Mouse (Mus musculus) forebrain, postnatal 0 days (tissue): ENCODE measurements around the gene Gapdh. TPM values are rescaled to one million over a fixed set of nuclear protein-coding genes. Genes with fewer than 3 reads are reported as not detected.

Experiments
- ATAC-seq: fragments of 200-750 bp; cut with Nextera tagmentation; 2 replicates; pipeline ENCODE4 v1.8.0; 2017; ENCODE audit warnings: mild to moderate bottlenecking, moderate library complexity
- DNase-seq: peaks from one replicate; pipeline ENCODE4 v3.0.0-alpha.2; 2015
- H3K27ac ChIP-seq: fragments of 300-500 bp; sonication (generic); 2 replicates; pipeline ENCODE4 v1.5.1; 2014; ENCODE audit warnings: low read depth, mild to moderate bottlenecking, antibody characterized with exemption, low read length, moderate library complexity, mixed read lengths
- H3K27me3 ChIP-seq: fragments of 300-500 bp; sonication (generic); 2 replicates; pipeline ENCODE4 v1.6.1; 2014; ENCODE audit warnings: mild to moderate bottlenecking, low read length, mixed read lengths; ENCODE audit not compliant: insufficient read depth
- H3K36me3 ChIP-seq: fragments of 300-500 bp; sonication (generic); 2 replicates; pipeline ENCODE4 v1.6.1; 2014; ENCODE audit warnings: mild to moderate bottlenecking, moderate library complexity; ENCODE audit not compliant: insufficient read depth
- H3K4me1 ChIP-seq: fragments of 300-500 bp; sonication (generic); 2 replicates; pipeline ENCODE4 v1.6.1; 2014; ENCODE audit warnings: antibody characterized with exemption; ENCODE audit not compliant: insufficient read depth
- H3K4me2 ChIP-seq: fragments of 300-500 bp; sonication (generic); 2 replicates; pipeline ENCODE4 v1.6.1; 2014; ENCODE audit warnings: low read depth, mild to moderate bottlenecking, moderate library complexity
- H3K4me3 ChIP-seq: fragments of 300-500 bp; sonication (generic); 2 replicates; pipeline ENCODE4 v1.5.1; 2014; ENCODE audit warnings: low read depth, low read length, mixed read lengths
- H3K9ac ChIP-seq: fragments of 300-500 bp; sonication (generic); 2 replicates; pipeline ENCODE4 v1.6.1; 2014; ENCODE audit warnings: mild to moderate bottlenecking
- H3K9me3 ChIP-seq: fragments of 300-500 bp; sonication (generic); 2 replicates; pipeline ENCODE4 v1.6.1; 2016; ENCODE audit warnings: low read length
- CTCF ChIP-seq: sonication (generic); IDR thresholded peaks from 2 replicates; pipeline ENCODE4 v1.5.1; 2016; ENCODE audit warnings: antibody characterized with exemption, control low read depth, low read depth
- WGBS: fragments of 180-500 bp; shearing (Covaris S2); extraction: QIAGEN DNeasy Blood & Tissue Kit; methylation state at CpG from one replicate; pipeline ENCODE4 v1.1.7; 2014; 5-methylcytosine and 5-hydroxymethylcytosine counted together
- polyA plus RNA-seq: library from polyadenylated mRNA; unstranded; fragments of >200 nt; fragmentation: Nextera tagmentation; extraction: Ambion mirVana; gene quantifications from 2 replicates; pipeline ENCODE4 v1.2.1, GENCODE M21; 2015
- total RNA-seq: library from RNA; depleted of rRNA; stranded (reverse); fragments of >200 nt; gene quantifications from 2 replicates; pipeline ENCODE4 v1.2.3, GENCODE M21; 2014

The Gapdh gene
- total and polyA plus RNA-seq, 2 experiments from 2014 or later = 1,543 to 2,022 TPM

- H3K9ac ChIP-seq = no peak overlapping the region
- no peak overlapping the region for H3K4me3 ChIP-seq
- no peaks in the 10 kb centered on the region for H3K9me3 ChIP-seq
- no peak overlapping the region for H3K27ac ChIP-seq
- peaks cover 93% of the 10 kb centered on the region for H3K36me3 ChIP-seq
- DNase-seq (no peak), ATAC-seq (no peak)
- 91% methylated on average over 2 of the region's 2 CpGs for WGBS
- no peak overlapping the region for H3K4me2 ChIP-seq
- no peak for TF ChIP-seq CTCF
- 0 out of 2 replicates have a peak, but pooled peaks cover under 1% of the 10 kb centered on the region for H3K4me1 ChIP-seq
- no peaks in the 10 kb centered on the region for H3K27me3 ChIP-seq
Observed at GRCm38 (mm10) chr6:125172474-125172873, 6.2 kb upstream of the Gapdh start.

GRCm38 (mm10) chr6:125170194-125170593 lies 3.9 kb upstream of the Gapdh start:
- Histone ChIP-seq H3K4me3 (no peak overlapping the region), H3K9ac (no peak overlapping the region), H3K27me3 (no peaks in the 10 kb centered on the region), H3K36me3 (peaks cover 70% of the 10 kb centered on the region), H3K4me2 (no peak overlapping the region), H3K9me3 (no peaks in the 10 kb centered on the region), H3K27ac (no peak overlapping the region), H3K4me1 (0 out of 2 replicates have a peak, but pooled peaks cover 7% of the 10 kb centered on the region)
- no peak for DNase-seq
- ATAC-seq = no peak
- 84% methylated on average over 6 of the region's 6 CpGs for WGBS
- TF ChIP-seq CTCF = 0 out of 2 replicates have a peak, but pooled peaks have one; percentile 9

DNA sequence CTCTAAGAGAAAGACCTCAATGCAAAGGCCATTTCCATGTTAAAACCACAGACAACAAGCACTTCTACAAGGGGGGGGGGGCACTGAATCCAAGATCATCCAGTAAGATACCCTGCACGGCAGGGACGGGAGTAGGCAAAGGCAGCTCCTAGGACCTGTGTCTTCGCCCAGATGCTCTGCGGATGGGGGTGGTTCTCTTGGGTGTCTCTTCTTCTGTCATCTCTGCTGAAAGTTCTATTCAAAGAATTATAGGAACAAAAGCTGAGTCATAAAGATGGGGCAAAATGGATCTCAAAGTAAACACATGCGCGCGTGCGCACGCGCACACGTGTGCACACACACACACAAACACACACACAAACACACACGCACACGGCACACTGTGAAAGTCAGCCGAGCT lies 1.8 kb upstream of the Gapdh start:
- DNase-seq = no peak
- no peak overlapping the region for H3K4me2 ChIP-seq
- no peak overlapping the region for H3K4me3 ChIP-seq
- no peaks in the 10 kb centered on the region for H3K9me3 ChIP-seq
- H3K4me1 ChIP-seq = peaks cover 17% of the 10 kb centered on the region
- H3K27me3 ChIP-seq = no peaks in the 10 kb centered on the region
- ATAC-seq = no peak
- H3K9ac ChIP-seq = no peak overlapping the region
- 90% methylated on average over 14 of the region's 14 CpGs for WGBS
- no peak overlapping the region for H3K27ac ChIP-seq
- TF ChIP-seq CTCF = no peak
- H3K36me3 ChIP-seq = peaks cover 50% of the 10 kb centered on the region

DNA sequence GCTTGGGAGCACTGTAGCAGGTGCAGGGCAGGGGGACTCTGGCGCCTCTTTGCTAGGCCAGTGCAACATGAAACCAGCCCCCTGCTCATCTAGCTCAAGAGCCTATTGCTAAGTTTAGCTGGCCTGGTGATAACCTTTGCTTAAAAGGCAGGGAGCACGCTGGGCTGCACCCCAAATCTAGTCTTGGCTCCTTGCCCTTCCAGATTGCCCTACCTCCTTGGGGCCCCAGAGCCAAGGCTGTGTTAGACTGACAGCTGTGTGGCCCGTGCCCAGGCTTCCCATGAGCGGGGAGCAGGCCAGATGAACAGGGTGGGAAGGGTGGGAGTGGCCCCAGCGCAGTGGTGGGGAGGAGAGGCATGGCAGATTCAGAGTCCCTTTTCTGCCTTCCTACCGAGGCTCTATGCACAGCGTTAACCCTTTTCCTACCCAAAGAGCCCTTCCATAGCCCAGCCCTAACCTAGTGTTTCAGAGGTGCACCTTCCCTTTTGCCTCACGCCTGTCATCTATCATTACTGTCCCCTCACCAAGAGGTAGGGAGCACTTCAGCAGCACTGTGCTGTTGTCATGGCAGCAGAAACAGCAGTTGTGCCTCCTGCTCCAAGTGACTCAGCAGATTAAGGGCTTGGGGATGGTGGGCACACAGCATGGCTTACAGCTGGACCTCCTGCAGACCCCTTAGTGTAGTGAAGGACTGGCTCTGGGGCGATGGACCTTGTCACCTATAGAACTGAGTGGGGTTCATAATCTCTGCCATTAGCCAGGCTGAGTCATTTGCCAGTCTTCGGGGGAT lies 789 bp upstream of the Gapdh start:
- ATAC-seq (no peak), DNase-seq (peak; percentile 36)
- Histone ChIP-seq H3K4me2 (peak overlapping the region; percentile 84), H3K9ac (peak overlapping the region; percentile 87), H3K4me1 (peaks cover 17% of the 10 kb centered on the region), H3K27me3 (no peaks in the 10 kb centered on the region), H3K9me3 (no peaks in the 10 kb centered on the region), H3K36me3 (peaks cover 40% of the 10 kb centered on the region), H3K4me3 (no peak overlapping the region), H3K27ac (peak overlapping the region; percentile 80)
- 15% methylated on average over 10 of the region's 10 CpGs for WGBS
- no peak for TF ChIP-seq CTCF

- peak; percentile 94 for ATAC-seq
- H3K9me3 ChIP-seq = no peaks in the 10 kb centered on the region
- peak overlapping the region; percentile 72 for H3K4me3 ChIP-seq
- H3K36me3 ChIP-seq = peaks cover 37% of the 10 kb centered on the region
- DNase-seq = peak; percentile 97
- peak overlapping the region; percentile 80 for H3K27ac ChIP-seq
- peak overlapping the region; percentile 84 for H3K4me2 ChIP-seq
- no peak for TF ChIP-seq CTCF
- no peaks in the 10 kb centered on the region for H3K27me3 ChIP-seq
- H3K4me1 ChIP-seq = peaks cover 17% of the 10 kb centered on the region
- H3K9ac ChIP-seq = peak overlapping the region; percentile 87
- under 1% methylated on average over 36 of the region's 36 CpGs for WGBS
Observed at GRCm38 (mm10) chr6:125165328-125165891, 857 bp downstream of the Gapdh start.

DNA sequence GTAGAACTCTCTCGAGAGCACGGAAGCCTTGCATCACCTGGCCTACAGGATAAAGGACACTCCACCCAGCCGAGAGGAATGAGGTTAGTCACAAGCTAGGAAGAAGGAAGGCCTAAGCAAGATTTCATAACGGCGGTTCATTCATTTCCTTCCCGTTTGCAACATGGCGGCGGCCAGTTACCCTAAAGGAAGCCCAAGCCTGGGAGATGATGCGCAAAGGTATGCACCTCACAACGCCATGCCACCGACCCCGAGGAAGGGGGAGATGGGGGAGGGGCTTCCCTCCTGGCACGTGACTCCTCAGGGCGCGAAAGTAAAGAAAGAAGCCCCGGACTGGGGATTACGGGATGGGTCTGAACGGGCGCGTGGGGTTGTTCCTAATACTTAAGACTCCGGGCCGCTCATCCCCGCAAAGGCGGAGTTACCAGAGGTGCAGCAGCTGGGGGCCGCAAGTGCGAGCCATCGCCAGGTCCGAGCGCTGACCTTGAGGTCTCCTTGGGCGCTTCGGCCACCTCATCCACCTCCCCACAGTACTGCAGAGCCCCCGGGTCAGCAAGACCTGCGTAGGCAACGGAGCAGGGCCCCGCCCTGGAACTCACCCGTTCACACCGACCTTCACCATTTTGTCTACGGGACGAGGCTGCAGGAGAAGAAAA lies 1.5 kb downstream of the Gapdh start:
- Histone ChIP-seq H3K9me3 (no peaks in the 10 kb centered on the region), H3K27ac (peak overlapping the region; percentile 80), H3K27me3 (no peaks in the 10 kb centered on the region), H3K4me2 (peak overlapping the region; percentile 84), H3K4me1 (peaks cover 17% of the 10 kb centered on the region), H3K36me3 (peaks cover 37% of the 10 kb centered on the region), H3K4me3 (peak overlapping the region; percentile 72), H3K9ac (peak overlapping the region; percentile 87)
- ATAC-seq (peak; percentile 46), DNase-seq (peak; percentile 80)
- no peak for TF ChIP-seq CTCF
- under 1% methylated on average over 37 of the region's 39 CpGs for WGBS
